Mouse (Mus musculus): ENCODE data around the gene Olfr45. TPM values are rescaled to one million over a fixed set of nuclear protein-coding genes. Genes with fewer than 3 reads are reported as not detected.
"Not testable (repeated sequence)": the region's sequence is repeated elsewhere in the genome, so short reads cannot be mapped to it uniquely, and the experiment has no call there.

The Olfr45 gene
- not detected for polyA plus RNA-seq (2021)

DNA sequence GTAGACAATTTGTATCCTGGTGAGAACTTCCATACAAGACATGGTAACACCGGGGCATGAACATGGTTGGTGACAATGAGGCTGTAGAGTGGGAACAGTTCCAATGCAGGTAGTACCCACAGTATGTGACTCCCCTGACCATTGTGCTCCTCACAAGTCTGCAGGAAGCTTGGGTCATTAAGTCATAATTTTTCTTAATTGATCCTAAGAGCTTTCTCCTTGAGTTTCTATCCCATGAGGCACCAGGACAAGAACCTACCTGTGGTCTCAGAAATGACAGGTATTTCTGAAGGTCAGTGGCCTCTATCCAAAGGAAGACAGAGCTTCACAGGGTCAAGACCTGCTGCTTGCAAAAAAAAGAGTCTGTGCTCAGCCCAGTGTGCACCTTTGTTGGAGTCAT is at the start of gene Olfr45:
Olfr45 (plus strand) TSS at position 301 of the 400 bp plus-strand sequence.
- no peak for TF ChIP-seq CTCF (IDR thresholded peaks at IDR 0.05)
- in situ Hi-C loops (cut with MboI; ENCODE audit: low pct_unique_long_range_greater_than_20kb) = no loop called here
- ChIA-PET CTCF (no interaction called here), POLR2A (no interaction called here)
- H3K27me3 ChIP-seq = peaks cover 5% of the 10 kb centered on the region
- no peak for DNase-seq (ENCODE audit: low read depth, low spot score)
- ATAC-seq = no peak

DNA sequence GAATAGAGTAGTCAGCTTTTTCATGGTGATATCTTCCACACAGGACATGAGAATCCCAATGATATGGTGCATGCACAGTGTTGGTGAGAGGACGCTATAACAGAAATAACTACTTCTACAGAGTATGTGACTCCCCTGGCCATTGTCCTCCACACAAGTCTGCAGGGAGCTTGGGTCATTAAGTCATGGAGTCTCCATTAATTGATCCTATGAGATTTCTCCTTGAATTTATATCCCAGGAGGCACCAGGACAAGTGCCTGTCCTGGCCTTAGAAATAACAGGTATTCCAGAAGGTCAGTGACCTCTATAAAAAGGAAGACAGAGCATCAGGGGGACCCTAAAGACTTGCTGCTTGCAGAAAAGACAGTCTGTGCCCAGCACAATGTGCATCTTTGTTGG is 35.6 kb upstream of the Olfr45 start, which contains the start of gene Olfr53:
Olfr53 (plus strand) TSS at position 301 of the 400 bp plus-strand sequence.
- CTCF ChIA-PET = no interaction called here
- POLR2A ChIA-PET = no interaction called here
- in situ Hi-C loops (cut with MboI; ENCODE audit: low pct_unique_long_range_greater_than_20kb) = no loop called here
- H3K27me3 ChIP-seq = peaks cover 3% of the 10 kb centered on the region
- no peak for TF ChIP-seq CTCF (IDR thresholded peaks at IDR 0.05)
- DNase-seq (ENCODE audit: low read depth, low spot score) = no peak
- no peak for ATAC-seq

DNA sequence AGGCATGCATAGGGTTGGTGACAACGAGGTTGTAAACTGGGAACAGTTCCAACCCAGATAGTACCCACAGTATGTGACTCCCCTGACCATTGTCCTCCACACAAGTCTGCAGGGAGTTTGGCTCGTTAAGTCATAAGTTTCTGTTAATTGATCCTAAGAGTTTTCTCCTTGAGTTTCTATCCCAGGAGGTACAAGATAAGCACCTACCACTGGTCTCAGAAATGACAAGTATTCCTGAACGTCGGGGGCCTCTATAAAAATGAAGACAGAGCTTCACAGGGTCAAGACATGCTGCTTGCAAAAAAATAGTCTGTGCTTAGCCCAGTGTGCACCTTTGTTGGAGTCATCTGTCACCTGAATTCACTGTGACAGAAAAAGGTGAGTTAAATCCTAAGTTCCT is 22.1 kb upstream of the Olfr45 start, which contains the start of gene Olfr539:
Olfr539 (plus strand) TSS at position 301 of the 400 bp plus-strand sequence.
- TF ChIP-seq CTCF (IDR thresholded peaks at IDR 0.05) = no peak
- in situ Hi-C loops (cut with MboI; ENCODE audit: low pct_unique_long_range_greater_than_20kb) = no loop called here
- POLR2A ChIA-PET = no interaction called here
- H3K27me3 ChIP-seq = no peaks in the 10 kb centered on the region
- ATAC-seq (no peak), DNase-seq (ENCODE audit: low read depth, low spot score) (no peak)
- CTCF ChIA-PET = no interaction called here

DNA sequence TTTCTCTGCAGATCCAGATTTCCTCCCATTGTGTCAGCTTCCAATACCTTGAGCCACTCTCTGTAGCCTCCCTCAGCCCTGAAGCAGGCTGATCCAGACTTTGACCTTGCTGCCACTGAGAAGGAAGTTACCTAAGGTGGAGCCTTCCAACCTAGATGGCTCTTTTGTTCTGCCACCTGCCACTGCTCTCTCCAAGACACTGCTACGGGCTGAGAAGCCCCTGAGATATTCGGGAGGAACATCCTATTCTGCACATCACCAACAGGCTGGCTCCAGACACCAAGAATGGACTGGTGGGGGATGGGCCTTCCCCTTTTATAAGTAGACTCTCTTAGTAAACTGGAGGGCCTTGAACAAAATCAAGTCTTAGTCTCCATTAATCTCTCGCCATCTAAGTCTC is 11.1 kb upstream of the Olfr45 start:
- CTCF ChIA-PET; H3K27me3 ChIP-seq; DNase-seq (ENCODE audit: low read depth, low spot score); ATAC-seq; POLR2A ChIA-PET; in situ Hi-C loops (cut with MboI; ENCODE audit: low pct_unique_long_range_greater_than_20kb): not testable (repeated sequence)

DNA sequence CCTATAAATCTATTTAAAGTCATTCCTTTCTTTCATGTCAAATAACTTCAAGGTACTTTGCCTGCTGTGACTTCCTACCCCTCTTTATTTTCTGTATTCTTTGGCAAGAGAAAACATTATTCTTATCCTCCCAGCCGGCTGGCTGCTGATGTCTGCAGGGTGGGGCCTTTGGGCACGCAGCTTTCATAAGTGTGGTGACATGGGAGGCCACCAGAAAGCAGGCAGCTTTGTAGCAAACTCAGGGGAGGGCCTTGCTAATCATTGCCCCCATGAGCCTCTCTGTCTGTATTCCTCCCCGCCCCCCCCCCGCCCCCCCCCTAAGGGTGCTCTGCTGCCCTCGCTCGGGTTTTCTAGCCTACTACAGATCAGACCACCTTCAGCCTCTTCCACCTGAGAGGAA is 5.9 kb upstream of the Olfr45 start:
- peaks cover under 1% of the 10 kb centered on the region for H3K27me3 ChIP-seq
- ChIA-PET CTCF (no interaction called here), POLR2A (no interaction called here)
- TF ChIP-seq CTCF (IDR thresholded peaks at IDR 0.05) = no peak
- in situ Hi-C loops (cut with MboI; ENCODE audit: low pct_unique_long_range_greater_than_20kb) = no loop called here
- no peak for DNase-seq (ENCODE audit: low read depth, low spot score)
- no peak for ATAC-seq

DNA sequence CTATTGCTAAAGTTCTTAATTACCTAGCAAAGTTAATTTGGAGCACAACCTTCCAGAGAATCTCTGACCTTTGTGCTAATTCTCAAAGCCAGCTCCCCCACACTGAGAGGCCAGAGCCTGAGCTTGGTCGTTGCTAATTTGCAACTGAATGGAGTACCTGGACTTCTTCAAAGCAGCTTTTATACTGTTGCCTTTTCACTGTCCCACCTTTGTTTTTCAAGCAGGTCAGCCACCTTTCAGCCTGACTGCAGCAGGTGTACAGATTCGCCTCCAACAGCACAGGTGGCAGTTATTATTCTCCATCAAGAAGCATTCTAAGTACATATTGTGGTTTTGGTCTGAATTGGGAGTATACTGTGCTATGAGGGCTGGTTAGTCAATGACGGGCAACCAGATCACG is 2.2 kb upstream of the Olfr45 start:
- ATAC-seq; CTCF ChIA-PET; DNase-seq (ENCODE audit: low read depth, low spot score); POLR2A ChIA-PET; H3K27me3 ChIP-seq; in situ Hi-C loops (cut with MboI; ENCODE audit: low pct_unique_long_range_greater_than_20kb): not testable (repeated sequence)

DNA sequence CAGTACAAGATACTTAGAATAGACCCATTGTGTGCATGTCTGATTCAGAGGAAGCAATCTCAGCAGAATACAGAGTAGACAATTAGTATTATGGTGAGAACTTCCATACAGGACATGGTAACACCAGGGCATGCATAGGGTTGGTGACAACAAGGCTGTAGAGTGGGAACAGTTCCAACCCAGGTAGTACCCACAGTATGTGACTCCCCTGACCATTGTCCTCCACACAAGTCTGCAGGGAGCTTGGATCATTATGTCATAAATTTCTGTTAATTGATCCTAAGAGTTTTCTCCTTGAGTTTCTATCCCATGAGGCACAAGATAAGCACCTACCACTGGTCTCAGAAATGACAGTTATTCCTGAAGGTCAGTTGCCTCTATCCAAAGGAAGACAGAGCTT is 15.2 kb downstream of the Olfr45 start, which contains the start of gene Olfr541:
Olfr541 (plus strand) TSS at position 301 of the 400 bp plus-strand sequence.
- CTCF ChIA-PET = no interaction called here
- POLR2A ChIA-PET = no interaction called here
- DNase-seq (ENCODE audit: low read depth, low spot score) (no peak), ATAC-seq (no peak)
- in situ Hi-C loops (cut with MboI; ENCODE audit: low pct_unique_long_range_greater_than_20kb) = no loop called here
- peaks cover 2% of the 10 kb centered on the region for H3K27me3 ChIP-seq
- no peak for TF ChIP-seq CTCF (IDR thresholded peaks at IDR 0.05)

DNA sequence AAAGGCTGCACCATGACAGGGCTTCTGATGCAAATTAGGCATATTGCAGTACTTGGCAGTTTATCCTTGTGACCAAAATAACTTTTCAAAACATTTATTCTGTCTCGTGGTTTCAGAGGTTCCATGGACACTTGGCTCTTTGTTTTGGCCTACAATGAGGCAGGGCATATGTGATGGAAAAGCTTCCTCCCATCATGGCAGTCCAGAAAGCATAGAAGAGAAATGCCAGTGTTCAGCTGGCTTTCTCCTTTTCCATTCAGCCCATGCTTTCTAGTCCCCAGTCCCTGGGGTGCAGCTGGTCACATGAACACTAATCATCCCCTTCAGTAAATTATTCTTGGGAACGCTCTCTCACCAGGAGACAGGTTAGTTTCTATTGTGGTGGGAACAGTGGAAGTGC is 24.6 kb downstream of the Olfr45 start:
- TF ChIP-seq CTCF (IDR thresholded peaks at IDR 0.05) = no peak
- ChIA-PET CTCF (interaction anchor here (1.7 kb wide), 1 partner anchor 11 kb away, joined by 4 read pairs; no protein-coding TSS in a partner anchor), POLR2A (interaction anchor here (0.9 kb wide), 1 partner anchor 1498 kb away, joined by 3 read pairs; no protein-coding TSS in a partner anchor)
- ATAC-seq (no peak), DNase-seq (ENCODE audit: low read depth, low spot score) (no peak)
- H3K27me3 ChIP-seq = no peaks in the 10 kb centered on the region
- in situ Hi-C loops (cut with MboI; ENCODE audit: low pct_unique_long_range_greater_than_20kb) = no loop called here

DNA sequence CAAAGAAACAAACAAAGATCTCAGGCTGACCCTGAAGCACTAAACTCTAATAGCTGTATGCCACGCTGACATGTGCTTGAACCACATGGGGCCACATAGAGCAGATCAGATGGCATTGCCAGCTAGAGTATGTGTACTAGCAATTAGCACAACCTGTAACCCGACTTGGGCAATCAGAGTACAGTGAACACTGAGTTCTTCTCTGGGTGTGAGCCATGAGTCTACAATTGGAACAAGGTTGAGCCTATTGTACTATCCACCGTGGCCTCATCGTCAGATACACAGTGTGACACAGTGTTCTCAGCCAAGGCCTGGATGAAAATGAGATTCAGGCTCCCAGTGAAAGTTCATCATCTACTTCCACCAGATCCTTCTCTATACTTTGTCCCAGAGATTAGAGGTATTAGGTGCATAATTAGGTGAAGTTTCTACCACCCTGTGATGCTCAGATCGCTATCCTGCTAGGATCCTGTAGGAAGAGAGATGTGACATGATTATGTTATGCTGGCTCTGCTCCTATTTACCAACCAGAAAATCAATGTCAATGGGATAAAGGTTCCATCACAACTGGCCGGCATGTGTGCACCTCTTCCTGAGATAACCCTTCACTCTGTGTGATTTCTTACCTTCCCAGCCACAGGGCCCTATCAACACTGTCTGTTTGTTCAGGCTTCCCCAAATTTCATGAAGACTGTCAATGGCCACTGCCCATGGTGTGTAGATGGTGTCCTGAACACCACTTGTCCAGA is 26.0 kb downstream of the Olfr45 start:
- POLR2A ChIA-PET = no interaction called here
- ATAC-seq = no peak
- TF ChIP-seq CTCF (IDR thresholded peaks at IDR 0.05) = no peak

DNA sequence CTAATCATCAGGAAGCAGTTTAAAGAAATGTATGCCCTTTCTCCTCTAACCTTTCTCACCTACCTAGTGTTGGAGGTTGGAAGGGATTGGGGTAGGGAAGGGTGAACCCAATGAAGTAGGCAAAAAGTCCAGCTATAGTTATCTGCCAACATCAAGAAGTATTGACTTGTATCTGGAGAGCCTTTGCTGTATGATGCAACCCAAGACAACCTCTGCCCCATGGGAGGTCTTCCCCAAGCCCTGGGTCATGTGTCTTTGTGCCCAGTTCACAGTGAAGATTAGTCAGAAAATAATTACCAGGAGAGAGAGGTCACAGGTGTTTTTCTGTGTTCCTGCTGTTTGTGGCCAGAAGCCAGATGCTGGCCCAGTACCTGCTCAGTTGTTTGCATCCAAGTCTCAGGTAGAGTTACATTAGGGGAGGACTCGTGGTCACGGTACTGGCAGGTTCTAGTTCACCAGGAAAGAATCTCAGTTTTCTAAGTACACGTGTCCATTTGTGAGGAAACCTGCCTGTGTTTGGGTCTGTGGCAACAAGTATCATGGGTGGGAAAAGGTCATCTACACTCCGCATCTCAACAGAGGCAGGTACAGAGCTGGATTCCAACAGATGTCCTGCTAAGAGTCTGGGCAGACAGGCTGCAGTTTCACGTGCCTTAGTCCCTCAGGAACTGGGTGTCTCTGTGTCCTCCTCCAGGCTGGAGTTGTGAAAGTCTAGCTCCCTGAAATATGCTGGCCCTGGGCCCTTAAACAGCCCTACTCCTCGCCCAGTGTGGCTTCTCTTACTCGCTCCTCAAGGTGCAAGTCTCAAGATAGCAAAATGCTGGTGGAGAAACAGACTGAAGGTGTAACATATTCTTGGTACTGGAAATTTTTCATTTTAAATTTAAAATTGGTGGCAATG is 35.7 kb downstream of the Olfr45 start:
- ChIA-PET POLR2A (no interaction called here), CTCF (no interaction called here)
- no peaks in the 10 kb centered on the region for H3K27me3 ChIP-seq
- no peak for TF ChIP-seq CTCF (IDR thresholded peaks at IDR 0.05)
- DNase-seq (ENCODE audit: low read depth, low spot score) (no peak), ATAC-seq (no peak)
- in situ Hi-C loops (cut with MboI; ENCODE audit: low pct_unique_long_range_greater_than_20kb) = no loop called here

More for the DNA sequence above, 26.0 kb downstream of the Olfr45 start:
- in situ Hi-C loops (cut with MboI; ENCODE audit: low pct_unique_long_range_greater_than_20kb) = no loop called here
- DNase-seq (ENCODE audit: low read depth, low spot score) = no peak
- CTCF ChIA-PET = interaction anchor here (1.7 kb wide), 1 partner anchor 12 kb away, joined by 4 read pairs; no protein-coding TSS in a partner anchor
- no peaks in the 10 kb centered on the region for H3K27me3 ChIP-seq

DNA sequence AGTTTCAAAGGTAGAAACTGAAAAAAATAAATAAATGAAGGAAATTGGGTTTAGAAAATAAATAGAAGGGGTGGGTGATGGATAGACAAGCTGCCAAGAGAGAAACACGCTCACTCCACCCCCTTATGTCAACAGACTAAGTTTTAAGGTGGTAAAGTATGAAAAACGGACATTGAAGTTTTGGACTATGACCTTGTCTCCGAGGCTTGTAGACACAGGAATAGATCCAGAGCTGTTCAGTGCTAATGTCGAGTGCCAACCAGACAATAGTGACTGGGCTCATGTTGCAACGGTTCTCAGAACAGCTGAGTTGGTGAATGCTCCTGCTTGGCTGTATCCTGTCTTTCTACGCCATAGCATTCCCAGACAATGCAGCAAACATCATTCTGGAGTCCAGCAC is 39.3 kb downstream of the Olfr45 start:
- TF ChIP-seq CTCF (IDR thresholded peaks at IDR 0.05) = no peak
- ATAC-seq (no peak), DNase-seq (ENCODE audit: low read depth, low spot score) (no peak)
- peaks cover 11% of the 10 kb centered on the region for H3K27me3 ChIP-seq
- in situ Hi-C loops (cut with MboI; ENCODE audit: low pct_unique_long_range_greater_than_20kb) = no loop called here
- ChIA-PET CTCF (no interaction called here), POLR2A (no interaction called here)

All from Patski (cell line).